Mouse (Mus musculus): Measurements from ENCODE around the gene Csk.

GRCm38 (mm10) chr9:57643169-57643855 lies 10.1 kb downstream of the Csk start:
- TF ChIP-seq KAT2A (conservative IDR thresholded peaks at IDR 0.05; ENCODE audit: low read depth, low read length) (no peak), CTCF (IDR thresholded peaks at IDR 0.05 in 2 of 3, conservative IDR thresholded peaks at IDR 0.05 in 1 of 3; ENCODE audit: control insufficient read depth in 1 of 3, insufficient read depth in 1 of 3, low read depth in 2 of 3, low read length in 3 of 3, poor library complexity in 1 of 3, severe bottlenecking in 1 of 3) (no peak), ZNF384 (IDR thresholded peaks at IDR 0.05; ENCODE audit: low read depth, low read length) (no peak), TAL1 (IDR thresholded peaks at IDR 0.05; ENCODE audit: low read length) (no peak), GATA1 (IDR thresholded peaks at IDR 0.05; ENCODE audit: low read depth, low read length) (no peak), ZMIZ1 (IDR thresholded peaks at IDR 0.05; ENCODE audit: low read depth, low read length) (peak; percentile 19; the same call in 1 of the 2 replicates), MYB (IDR thresholded peaks at IDR 0.05; ENCODE audit: low read depth, low read length) (no peak), TCF12 (IDR thresholded peaks at IDR 0.05; ENCODE audit: low read depth, low read length) (no peak), MXI1 (IDR thresholded peaks at IDR 0.05; ENCODE audit: low read depth, low read length) (no peak), NRF1 (IDR thresholded peaks at IDR 0.05; ENCODE audit: insufficient read depth, low read depth, low read length, poor library complexity, severe bottlenecking) (no peak), GABPA (IDR thresholded peaks at IDR 0.05; ENCODE audit: low read depth, low read length) (no peak), USF1 (IDR thresholded peaks at IDR 0.05; ENCODE audit: low read depth, low read length) (no peak)

All from MEL (cell line).